Mouse (Mus musculus) embryo, embryonic 10 days (tissue): ENCODE data around the gene Mknk1.

Source experiments
- DNase-seq: peaks from one replicate; pipeline ENCODE4 v3.0.0-alpha.2; 2015; ENCODE audit warnings: low spot score

Gene Mknk1

DNA sequence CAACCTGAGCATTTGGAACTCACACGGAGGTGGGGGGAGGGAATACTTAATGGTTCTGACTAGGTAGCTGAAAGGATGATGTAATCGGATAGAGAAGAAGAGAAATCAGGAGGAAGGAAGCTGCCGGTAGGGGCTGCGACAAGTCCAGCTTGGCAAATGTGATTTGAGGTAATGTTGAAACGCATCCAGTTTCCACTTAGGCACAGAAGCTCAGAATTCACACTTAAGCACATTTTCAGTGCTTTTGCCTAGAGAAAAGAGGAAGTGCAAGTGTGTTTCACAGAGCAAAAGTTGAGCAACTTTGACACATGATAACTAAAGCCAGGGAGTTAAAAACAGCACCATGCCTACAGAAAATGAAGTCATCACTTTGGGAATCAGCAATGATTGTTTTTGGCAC lies 8.4 kb downstream of the Mknk1 start:
- no peak for DNase-seq

DNA sequence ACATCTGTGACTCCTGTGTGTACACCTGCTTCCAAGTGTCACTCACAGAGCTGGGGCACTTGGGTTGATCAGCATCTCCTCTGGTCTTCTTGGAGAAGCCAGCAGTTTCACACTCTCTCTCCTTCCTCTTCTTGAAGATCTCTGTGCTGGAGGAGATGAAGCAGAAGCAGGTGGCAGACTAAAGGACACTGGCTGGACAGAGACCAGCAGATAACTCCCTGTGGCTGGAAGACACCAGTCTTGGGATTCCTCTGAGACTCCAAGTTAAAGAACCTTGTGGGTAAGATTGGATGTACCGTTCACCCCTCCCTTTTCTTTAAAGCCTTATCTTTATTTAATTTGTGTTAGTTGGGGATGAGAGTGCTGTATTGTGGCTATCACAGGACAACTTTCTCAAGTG lies 9.1 kb downstream of the Mknk1 start:
- no peak for DNase-seq

DNA sequence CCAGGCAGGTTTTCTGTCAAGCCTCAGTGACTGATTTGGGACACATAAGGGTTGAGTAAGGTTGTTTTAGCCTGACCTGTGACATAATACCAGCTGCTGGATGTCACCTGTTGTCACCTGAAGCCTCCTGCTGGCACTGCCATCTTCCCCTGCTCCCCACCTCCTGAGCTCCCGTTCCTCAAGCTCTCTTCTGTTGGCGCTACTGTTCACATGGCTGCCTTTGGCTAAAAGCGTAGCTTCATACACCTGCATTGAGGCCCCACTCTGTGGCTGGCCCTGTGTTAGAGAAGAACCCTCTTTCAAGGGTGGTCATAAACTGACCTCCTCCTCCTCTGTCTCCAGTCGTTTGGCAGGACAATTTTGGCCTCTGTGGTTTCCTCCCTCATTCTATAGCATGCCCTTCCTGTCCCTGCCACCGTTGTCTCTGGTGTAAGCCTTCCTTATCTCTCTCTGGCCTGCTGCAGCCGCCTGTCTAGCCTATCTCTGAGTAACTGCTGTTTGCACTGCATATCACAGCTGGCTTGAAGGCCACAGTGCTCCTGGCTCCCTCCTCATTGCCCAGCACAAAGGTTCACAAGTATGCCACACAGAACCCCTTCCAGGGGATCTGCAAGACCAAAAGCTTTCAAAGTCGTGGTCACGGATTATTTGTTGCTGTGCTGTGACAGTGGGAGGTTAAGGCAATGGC lies 10.1 kb downstream of the Mknk1 start:
- no peak for DNase-seq

DNA sequence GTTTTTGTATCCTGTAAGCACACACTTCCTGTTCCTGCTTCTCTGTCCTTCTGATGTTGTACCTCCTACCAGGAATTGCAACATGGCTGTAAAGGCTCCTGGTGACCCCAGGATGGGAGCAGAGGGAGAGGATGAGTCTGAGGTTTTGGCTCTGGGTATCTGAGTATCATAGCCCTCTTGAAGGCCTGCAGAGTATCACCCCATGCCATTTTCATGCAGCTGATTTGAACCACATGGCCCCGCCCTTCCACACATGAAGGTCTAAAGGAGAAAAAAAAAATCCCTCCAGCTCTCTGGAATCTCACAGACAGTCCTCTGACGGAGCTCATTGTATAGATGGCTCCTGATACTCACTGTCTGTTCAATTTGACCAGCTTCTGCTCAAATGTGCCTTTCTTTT lies 11.1 kb downstream of the Mknk1 start:
- no peak for DNase-seq

DNA sequence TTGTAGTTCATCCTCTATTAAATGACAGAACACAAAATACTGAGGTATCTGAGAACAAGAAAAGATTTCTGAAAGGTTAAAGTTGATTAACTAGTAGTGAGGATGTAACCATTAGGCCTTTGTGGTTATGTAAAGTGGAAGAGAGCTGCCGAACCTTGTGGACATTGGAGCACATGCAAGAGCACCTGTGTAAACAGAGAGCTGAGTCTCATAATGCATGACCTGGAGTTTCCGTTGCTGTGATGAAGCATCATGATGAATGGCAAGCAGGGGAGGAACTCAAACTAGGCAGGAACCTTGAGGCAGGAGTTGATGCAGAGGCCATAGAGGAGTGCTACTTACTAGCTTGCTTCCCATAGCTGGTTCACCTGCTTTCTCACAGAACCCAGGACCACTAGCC lies 11.6 kb downstream of the Mknk1 start:
- DNase-seq: peak; percentile 22

DNA sequence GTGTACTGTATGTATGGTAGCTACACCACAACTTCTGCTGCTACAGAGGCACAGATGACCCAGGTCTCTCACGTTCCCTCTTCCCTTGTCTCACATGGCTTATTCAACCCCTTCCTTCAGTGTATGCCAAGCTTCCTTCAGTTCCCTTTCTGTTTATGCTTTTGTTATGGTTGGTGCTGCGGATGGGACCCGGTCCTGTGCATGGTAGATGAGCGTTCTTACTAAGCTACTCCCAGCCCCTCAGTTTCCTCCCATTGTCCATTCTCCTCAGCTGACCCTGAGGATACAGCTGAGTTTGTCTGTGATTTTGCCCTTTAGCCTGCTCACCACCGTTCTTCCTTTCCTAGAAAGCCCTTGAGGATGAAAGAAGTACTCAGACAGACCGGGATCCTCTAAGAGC lies 12.6 kb downstream of the Mknk1 start:
- DNase-seq: no peak

DNA sequence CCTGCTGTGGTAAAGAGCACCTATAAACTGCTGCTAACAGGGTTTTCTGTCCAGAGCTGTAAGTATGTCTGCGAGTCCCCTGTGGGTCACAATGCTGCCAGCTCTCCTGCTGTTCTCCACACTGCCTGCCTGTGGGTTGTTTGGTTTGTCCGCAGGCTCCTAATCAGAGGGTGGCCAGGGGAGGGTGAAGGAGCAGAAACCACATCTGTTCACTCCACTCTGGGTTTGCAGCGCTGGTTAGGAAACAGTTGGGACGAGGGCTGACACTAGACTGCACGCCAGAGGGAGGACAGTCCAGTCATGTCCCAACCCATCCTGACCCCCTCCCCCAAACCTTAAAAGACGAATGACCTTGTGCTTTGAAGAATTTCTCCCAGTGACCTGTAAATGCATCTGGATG lies 16.1 kb downstream of the Mknk1 start:
- no peak for DNase-seq

DNA sequence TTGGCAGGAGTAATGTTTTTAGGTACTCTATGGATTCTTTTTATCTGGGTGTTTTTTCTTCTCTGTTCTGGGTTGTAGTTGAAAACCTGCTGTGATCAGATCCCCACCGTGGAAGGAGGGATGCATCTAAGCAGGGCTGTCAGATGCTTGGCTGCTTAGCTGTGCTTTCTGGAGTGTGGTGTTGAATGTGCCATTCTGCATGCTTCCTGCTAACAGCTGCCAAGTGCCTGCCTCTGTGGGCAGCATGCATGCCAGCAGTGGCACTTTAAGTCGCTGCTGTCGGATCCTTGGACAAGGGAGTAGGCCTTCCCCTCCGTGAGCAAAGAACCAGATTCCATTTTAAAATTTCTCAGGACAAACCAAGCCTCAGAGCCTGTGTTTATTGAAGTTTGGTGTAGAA lies 16.6 kb downstream of the Mknk1 start:
- no peak for DNase-seq

DNA sequence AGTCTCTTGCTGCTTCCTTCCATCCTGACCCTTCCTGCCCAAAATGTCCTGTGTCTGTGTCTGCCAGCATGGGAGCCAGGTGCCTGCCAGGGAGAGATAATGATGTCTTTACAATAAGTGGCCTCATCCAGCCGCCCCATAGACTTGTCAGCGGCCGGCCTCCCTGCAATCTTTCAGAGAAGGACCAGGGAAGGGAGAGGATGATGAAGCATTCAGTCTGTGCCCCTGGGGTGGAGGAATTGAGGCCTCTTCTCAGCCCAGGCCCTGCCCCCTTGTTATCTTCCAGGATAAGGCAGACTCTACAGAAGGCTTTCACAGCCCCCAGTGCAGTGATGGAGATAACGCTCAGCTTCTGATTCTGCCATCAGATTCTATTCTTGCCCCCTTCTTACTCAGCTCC lies 17.3 kb downstream of the Mknk1 start:
- no peak for DNase-seq

DNA sequence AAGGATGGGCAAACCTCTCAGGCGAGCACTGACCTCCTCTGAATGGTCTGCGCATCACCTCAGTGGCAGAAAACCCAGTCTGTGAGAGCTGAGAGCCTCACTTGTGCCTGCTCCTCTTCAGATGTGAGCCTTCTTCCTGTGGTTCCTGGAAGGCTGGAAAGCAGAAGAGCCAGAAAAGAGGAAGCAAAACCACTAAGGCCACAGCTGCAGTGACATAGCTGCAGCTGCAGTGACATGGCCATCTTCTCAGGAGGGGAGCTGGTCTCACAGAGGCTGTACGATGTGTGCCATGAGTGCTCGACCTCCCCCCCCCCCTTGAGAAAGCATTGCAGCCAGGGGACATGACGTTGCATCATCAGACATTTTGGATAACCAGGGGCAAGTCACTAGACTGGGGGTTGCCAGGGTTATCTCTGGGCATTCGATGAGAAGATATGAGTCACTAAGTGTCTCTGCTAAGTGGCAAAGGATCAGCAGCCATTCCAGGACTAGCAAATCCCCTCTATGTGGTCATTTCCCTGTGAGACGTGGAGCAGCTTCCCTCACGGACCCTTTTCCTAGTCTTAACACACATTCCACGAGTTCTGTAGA lies 18.4 kb downstream of the Mknk1 start:
- no peak for DNase-seq

DNA sequence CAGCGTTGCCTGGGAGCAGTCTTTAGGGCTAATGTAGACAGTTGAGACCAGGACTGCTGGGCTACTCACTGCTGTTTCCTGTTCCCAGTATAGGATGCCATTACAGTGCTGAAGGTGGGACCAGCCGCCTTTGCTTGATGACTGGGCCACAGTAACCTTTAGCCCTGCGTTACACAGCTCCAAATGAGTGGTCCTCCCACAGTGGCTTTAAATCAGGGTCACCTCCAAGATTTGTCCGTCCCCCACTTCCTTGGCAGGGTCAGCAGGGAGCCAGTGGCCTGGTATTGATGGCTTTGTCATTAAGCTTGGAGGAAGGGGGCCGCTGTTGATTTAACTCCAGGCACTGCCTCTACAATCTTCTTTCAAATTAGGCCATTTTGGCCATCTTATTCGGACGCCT lies 24.4 kb downstream of the Mknk1 start:
- no peak for DNase-seq

DNA sequence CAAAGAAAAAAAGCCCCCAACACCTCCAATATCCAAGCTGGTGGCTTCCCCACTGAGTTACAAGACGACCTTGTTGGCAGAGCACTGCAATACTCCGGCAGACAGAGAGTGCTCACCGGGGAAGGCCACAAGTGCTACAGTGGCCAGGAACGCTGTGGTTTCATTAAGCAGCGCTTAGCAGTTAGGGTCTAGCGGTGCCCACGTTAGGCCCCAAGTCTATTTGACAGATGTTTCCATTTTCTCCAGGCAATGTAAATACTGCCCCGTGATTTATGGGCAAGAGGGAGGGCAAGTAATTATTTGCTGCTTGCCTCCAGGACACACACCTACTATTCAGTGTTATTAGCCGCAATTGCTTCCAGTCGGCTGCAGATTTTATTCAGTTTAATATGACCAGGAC lies 24.9 kb downstream of the Mknk1 start:
- peak; percentile 65 for DNase-seq

DNA sequence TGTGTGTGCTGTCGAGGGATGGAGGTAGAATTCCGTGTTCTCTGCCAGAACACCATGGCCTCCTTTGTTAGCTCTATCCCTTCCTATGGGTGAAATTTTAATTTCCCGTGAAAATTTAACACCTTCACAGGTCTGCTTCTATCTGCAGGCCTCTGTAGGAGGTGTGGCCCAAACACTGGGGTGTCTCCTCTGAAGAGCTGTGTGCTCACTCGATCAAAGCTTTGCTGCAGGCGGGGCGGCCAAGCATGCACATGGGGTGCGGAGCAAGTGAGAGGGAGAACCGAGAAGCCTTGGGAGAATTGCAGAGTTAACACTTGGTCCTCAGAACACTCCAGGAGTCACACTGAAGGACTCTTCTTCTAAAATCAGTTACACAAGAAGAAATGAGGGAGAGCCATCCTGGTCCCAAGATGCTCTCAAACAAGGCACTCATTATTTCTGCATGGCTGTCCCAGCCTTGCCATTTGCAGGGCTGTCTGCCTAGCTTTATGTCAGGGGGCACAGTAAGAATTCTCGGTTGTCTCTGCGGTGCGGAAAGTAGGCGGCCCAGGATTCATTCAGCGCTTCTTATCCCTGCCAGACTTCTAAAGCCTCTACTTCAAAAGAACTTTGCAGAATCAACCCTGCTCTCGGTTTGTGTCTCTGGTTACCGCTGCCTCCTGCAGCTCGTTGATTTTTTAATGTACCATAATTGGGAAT lies 30.7 kb downstream of the Mknk1 start:
- DNase-seq: no peak

DNA sequence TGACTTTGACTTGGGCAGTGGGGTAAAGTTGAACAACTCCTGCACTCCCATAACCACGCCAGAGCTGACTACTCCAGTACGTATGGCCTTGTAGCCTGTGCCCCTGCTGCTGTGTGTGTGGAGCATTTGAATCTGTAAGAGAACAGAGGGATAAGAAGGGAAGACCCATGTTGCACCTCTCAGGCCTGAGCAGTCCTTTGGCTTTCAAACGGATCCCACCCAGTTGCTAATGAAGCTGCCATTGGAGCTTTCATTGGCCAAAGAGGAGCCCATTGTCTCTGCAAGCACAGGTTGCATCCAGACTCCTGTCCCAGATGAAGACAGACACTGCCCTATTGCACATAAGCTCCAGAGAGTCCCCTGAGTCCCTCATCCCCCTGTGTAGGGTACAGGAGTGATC lies 34.2 kb downstream of the Mknk1 start:
- no peak for DNase-seq

DNA sequence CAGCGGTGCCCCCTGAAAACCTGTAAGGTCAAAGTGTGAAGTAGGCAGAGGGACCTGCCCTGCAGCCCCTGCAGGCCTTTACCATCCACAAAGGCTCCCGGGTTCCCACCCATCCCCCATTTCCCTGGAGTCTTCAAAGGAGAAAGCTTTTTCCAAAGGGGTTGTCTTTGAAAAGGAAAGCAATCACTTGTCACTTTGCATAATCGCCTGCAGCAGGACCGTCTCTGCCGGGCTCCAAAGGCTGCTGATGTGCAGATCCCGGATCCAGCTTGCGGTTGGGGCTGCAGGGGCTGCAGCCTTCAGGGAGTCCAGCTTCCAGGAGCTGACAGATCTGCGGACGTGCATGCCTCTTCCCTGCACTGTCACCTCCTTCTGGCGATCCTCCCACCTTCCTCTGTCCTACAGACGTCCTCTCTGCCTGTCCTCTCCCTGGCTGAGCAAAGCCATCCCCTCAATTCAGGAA lies 39.2 kb downstream of the Mknk1 start:
- peak; percentile 75 for DNase-seq

DNA sequence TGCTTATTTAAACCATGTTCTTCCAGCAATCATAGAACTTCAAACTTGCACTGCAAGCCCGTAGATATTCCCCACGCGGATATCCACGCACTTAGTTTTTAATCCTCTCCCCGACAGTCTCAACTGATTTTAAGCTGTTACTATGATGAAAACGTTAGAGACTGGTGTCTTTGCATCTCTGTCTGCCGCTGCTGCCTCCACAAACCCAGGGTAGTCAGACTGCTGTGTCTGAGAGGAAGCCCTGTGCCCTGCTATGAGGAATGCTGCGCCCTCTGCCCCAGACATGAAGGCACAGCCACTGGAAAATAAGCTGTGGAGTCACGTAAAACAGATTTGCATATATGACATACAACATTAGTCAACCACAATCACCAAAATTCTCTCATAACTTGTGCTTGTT lies 39.8 kb downstream of the Mknk1 start:
- DNase-seq: no peak

DNA sequence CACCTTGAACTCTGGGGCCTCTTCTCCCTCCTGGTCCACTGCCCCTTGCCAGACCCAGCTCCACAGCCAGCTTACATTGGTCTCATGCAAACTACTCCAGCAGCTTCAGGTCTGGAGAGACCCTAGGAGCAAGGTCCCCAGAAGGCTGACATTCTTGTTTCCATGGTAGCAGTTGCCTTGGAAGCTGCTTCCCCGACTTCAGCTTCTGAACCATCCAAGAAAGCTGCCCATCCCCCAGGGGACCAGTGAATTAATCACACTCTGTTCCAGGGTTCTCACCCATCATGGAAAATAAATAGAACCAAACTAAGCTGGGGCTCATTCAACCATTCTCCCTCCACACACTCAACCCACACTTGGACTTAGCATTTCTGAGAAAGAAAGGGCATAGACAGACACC lies 42.2 kb downstream of the Mknk1 start:
- DNase-seq: peak; percentile 81

DNA sequence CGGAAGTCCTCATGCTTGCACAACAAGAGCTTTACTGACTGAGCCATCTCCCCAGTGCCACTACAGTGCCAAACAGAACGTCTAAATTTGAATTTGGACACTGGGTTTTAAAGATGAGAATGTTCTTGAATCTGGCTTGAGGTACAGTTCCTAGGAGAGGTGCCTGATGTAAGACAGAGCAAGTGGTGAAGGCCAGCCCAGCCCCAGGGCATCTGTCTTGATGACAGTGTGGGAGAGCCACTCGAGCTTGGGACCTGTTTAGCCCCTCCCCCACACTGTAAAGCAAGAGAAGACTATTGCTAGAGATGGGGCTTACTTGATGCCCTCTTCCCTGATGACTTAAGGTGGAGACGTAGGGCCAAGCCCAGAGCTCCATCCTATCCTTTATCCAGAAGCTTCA lies 43.2 kb downstream of the Mknk1 start:
- DNase-seq: no peak

DNA sequence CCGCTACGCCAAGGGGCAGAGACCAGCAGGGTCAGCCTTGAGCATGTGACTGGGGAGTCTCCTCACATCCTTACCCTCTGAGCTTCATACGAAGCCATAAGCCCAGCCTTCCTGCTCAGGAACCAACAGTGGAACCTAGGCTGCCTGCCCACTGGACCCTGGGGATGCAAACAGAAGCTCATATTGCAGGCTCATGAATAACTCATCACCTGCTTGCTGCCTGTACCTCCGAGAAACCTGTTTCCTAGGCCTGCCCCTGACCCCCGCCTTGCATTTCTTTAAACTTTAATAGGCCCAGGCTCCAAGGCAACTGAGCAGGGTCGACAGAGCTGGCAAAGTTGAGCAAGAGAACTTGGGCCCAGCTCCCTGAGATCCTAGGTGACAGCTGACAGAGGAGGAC lies 45.0 kb downstream of the Mknk1 start, which contains the start of gene Kncn:
Gene Kncn, plus strand, starts transcription at position 379 of the 400 bp plus-strand sequence.
- DNase-seq: no peak

DNA sequence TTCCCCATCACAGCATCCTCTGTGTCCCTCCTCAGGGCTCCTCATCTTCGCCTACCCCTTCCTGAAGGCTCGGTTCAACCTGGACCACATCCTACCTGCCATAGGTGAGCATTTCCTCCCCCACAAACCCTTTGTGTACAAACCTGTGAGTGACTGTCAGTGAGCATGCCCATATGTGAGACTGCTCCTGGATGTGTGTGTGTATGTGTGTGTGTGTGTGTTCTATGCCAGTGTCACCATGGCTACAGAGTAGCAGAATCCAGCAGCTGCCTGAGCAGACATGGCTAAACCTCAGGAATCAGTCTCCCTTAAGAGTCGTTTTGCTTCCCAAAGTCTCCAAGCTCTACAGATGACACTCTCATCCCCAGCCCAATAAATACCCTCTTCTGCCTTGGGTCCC lies 46.8 kb downstream of the Mknk1 start:
- DNase-seq: no peak

DNA sequence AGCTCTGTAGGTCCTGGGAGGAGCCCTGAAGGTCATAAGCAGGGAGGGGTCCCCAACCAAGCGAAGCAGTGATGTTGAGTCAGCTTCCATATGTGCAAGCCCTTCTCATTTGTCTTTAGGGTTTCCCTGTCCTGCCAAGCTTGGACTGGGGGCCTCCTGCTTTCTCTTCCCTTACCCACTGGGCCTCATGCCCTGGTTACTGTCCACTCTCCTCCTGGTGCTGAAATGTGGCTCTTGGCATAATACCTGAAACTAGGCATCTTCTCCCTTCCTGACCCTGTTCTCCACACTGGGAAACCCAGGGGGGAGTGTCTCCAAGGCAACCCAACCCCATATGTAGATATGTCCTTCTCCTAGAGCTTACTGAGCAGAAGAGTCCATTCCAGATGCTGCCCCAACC lies 47.9 kb downstream of the Mknk1 start:
- peak; percentile 53 for DNase-seq

DNA sequence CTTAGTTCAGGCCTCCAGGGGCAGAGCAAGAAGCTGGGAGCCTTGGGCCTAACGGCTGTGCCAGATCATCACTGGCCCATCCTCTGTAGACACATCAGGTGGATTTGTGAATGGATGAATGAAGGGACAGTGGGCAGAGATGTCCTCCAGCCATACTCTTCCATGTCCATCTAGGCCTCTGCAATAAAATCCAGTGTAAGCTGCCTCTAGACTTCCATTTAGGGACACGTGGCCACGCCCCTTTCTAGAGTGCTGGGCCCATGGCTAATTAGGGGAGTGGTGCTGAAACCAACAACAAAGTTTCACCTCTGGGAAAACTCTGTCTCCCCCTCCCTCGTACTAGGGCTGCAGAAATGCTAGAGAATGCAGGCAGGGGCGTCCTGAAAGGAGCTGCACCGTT lies 51.1 kb downstream of the Mknk1 start:
- DNase-seq: peak; percentile 58

DNA sequence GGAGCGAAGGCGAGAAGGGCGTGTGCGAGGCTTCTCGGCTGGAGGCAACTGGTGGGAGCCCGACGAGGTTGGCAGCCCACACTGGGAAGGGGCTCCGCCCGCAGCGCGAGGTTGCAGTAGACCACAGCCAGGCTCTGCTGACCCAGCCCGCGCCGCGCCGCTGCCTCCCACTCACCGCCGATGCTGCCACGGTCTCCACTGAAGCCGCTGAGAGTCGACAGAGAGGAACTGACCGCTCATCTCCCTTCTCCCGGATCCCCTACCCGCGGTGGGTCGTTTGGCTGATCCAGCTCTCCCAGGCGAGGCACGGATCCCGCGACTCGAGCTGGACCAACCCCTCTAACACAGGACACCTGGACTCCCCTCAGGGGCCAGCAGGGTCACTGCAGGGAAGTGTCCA lies 51.6 kb downstream of the Mknk1 start, which contains the start of gene 6430628N08Rik:
Gene 6430628N08Rik, plus strand, starts transcription at position 113 of the 400 bp plus-strand sequence.
- DNase-seq: peak; percentile 51
